Mouse (Mus musculus): ENCODE measurements around the gene Tnrc6b. TPM values are rescaled to one million over a fixed set of nuclear protein-coding genes. Genes with fewer than 3 reads are reported as not detected.
A peak's percentile ranks its signal among the peaks of the same experiment; 100 is the strongest.

The Tnrc6b gene
- total RNA-seq (2021): 100 to 1,000 TPM; 101 to 102 TPM
- long read RNA-seq, experiment 1, partial matches to known transcripts: 2 of 7 reads
- long read RNA-seq, experiment 1, other reads (novel, unspliced or antisense): 4 of 7 reads
- long read RNA-seq, experiment 2, partial matches to known transcripts: 1 of 2 reads
- long read RNA-seq, experiment 2, other reads (novel, unspliced or antisense): 1 of 2 reads

GRCm38 (mm10) chr15:80710608-80711363 lies at the start of gene Tnrc6b:
Gene Tnrc6b, plus strand, starts transcription at chr15:80711313.
- DNase-seq (ENCODE audit: low spot score in 2 of 2): peak; percentile 98

GRCm38 (mm10) chr15:80664444-80664843 lies 46.7 kb upstream of the Tnrc6b start:
- no peak for DNase-seq (ENCODE audit: low spot score in 2 of 2)

DNA sequence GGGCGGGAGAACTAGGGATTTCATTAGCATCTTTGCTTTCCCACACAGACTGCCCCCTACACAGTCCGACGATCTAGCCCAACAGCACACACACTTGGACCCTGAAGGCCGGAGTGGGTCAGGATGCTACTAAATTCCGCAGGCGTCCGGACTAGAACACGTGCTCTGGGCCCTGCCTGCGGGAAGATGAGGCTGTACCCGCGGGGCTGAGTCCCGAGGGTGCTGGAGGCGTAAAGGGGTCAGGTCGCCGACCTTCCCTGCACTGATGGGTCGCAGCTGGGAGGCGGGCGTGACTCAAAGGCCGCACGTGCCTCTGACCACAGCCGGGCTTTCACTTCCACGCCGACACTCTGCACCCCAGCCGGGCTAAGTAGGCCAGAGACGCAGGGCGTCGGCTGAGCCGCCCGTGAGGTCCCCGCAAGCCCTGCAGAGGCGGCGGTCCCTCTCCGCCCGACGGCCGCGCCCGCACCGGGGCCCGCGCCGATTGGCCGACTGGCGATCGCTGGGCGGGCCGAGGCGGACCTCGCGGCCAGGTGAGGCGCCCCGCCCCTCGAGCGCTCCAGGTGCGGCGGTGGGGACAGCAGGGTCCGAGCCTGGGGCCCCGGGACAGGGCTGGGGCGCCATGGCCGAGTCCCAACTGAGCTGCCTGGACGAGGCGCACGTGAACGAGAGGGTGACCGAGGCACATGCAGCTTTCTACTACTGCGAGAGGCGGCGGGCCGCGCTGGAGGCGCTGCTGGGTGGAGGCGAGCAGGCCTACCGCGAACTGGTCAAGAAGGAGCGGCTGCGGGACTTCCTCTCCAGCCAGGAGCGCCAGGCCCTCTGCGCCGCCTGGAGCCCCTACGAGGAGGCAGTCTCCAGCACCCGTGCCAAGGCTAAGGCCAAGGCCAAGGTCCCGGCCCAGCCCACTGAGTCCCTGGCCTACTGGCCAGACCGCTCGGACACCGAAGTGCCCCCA lies 39.5 kb upstream of the Tnrc6b start, which contains the start of gene Fam83f:
Gene Fam83f, plus strand, starts transcription at position 553 of the 958 bp plus-strand sequence.
- no peak for DNase-seq (ENCODE audit: low spot score in 2 of 2)

- peak in 1 of 2 experiments; percentile 53 for DNase-seq (ENCODE audit: low spot score in 2 of 2)
These were observed 38.3 kb upstream of the Tnrc6b start for GRCm38 (mm10) chr15:80672810-80673209.

GRCm38 (mm10) chr15:80673337-80674095 lies 37.6 kb upstream of the Tnrc6b start:
- DNase-seq (ENCODE audit: low spot score in 2 of 2): no peak

DNA sequence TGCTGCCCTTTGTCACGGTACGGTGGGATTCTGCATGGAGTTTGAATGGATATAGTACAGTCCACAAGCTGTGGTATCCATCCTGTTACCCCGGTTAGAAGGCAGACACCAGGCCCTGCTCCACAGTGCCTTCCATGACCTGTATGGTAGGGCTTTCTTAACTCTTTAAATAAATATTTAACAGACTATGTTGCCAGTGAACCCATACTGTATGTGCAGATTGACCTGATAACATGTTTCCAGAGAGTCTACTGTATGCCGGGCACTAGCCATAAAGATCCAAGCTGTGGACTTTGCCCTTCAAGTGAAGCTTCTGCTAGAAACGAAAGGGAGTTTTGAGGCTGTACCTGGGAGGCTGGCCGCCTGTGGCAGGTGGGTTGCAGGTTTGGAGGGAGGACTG lies 36.4 kb upstream of the Tnrc6b start:
- DNase-seq (ENCODE audit: low spot score in 2 of 2): no peak

DNA sequence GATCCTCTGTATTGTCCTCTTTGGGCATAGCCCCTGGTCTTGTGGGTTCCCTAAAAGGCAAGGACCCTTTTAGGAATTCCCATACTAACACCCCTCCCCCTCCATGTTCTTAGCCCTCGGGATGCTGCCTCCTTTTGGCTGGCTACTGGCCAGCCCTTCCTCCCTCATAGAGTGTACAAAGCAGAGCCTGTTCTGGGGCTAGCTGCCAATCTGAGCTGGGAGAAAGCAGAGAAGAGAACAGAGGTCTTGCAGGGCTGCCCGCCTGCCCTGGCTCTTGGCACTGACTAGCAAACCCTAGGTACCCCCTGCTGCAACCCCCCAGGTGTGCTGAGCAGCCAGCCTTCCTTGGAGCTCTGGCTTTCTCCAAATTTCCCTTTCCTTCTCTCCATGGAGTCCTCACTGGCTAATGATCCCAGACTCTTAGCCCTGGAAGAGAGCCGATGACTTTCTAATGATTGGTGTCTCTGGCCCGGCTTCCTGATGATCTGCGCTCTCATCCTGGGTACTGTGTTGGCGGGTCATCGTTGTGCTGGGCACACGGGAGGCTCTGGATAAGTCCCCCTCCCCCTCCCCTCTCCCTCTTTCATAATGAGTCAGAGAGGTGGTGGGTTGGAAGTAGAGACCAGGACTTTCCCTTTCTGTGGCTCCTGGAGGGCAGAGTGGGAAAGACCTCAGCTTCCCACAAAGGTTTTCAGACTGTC lies 31.4 kb upstream of the Tnrc6b start:
- DNase-seq (ENCODE audit: low spot score in 2 of 2): no peak

DNA sequence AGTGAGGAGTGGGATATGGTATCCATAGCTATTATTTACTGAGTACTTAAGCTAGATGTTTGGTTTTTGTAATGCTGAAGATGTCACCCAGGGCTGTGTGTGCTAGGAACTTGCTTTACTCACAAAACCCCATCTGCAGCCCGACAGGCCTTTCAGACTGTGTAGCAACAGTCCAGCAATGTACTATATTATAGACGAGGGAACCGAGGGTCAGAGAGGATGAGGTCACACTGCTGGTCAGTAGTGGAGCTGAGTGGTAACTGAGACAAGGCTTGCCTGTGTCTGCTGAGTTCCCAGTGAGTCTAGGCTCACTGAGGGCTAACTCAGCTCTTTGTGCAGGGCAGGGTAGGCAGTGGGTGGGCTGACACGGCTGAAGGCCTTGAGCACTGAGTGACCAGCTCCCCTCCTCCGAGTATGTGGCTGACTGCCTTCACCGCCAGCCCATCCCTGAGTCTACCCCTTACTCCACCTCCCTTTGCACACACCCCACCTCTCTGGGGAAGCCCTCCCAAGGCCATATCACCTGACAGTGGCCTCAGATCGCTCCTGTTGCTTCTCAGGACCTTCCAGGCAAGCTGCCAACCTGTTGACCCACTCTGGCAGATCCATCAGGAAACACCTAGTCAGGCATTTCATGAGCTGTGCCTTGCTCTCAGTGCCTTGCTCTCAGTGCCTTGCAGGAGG lies 30.6 kb upstream of the Tnrc6b start:
- no peak for DNase-seq (ENCODE audit: low spot score in 2 of 2)

- no peak for DNase-seq (ENCODE audit: low spot score in 2 of 2)
These were observed 29.6 kb upstream of the Tnrc6b start for GRCm38 (mm10) chr15:80681466-80681881.

DNA sequence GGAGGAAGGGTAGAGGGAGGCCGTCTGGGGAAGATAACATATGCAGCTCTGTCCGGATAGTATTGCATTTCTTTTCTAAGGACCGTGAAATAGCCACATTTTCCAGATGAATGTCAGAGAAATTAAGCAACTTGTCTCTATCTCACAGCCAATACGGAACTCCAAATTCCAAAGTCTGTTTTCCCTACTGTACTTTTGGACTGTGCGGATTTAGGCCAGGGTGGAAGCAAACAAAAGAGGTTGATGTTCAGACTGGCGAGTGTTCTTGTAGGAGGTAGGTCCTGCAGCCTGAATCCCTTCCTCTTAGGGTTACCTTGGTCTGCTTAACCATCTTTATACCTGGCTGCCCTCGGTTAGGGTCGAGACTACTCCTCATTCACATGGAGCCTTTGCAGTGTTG lies 28.8 kb upstream of the Tnrc6b start:
- DNase-seq (ENCODE audit: low spot score in 2 of 2): no peak

DNA sequence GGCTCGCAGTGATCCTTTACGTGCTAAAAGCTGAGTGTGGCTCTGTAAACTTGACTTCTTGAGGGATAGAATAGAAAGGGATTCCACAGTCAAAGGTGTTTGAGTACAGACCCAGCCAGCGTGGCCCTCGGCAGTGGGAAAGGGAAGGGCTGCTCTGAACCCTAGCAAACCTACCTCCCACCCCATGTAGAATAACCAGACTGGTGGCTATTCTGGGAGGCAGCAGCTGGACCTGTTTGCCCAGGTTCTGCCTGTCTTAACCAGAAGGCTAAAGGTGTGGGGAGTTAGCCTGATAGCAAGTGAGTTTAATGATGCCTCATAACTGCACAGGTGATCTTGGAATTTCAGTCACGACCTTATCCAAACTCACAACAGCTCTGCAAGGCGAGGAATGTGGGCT lies 28.0 kb upstream of the Tnrc6b start:
- no peak for DNase-seq (ENCODE audit: low spot score in 2 of 2)

GRCm38 (mm10) chr15:80683990-80684389 lies 27.1 kb upstream of the Tnrc6b start:
- DNase-seq (ENCODE audit: low spot score in 2 of 2): no peak

- no peak for DNase-seq (ENCODE audit: low spot score in 2 of 2)
These were observed 26.1 kb upstream of the Tnrc6b start for GRCm38 (mm10) chr15:80684786-80685602.

DNA sequence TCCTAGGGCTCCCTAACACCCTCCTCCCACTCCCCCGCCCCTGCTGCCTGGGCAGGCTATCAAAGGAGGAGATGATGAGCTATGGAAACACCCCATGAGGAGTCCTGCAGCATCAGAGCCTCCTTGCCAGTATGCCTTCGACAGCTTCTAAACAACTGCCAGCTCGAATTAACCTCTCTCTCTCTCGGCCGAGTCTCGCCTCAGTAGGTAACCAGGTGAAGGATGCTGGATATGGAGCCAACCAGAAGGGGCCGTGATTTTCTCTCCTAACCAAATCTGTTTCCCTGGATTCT lies 25.6 kb upstream of the Tnrc6b start:
- no peak for DNase-seq (ENCODE audit: low spot score in 2 of 2)

GRCm38 (mm10) chr15:80688536-80688935 lies 22.6 kb upstream of the Tnrc6b start:
- no peak for DNase-seq (ENCODE audit: low spot score in 2 of 2)

DNA sequence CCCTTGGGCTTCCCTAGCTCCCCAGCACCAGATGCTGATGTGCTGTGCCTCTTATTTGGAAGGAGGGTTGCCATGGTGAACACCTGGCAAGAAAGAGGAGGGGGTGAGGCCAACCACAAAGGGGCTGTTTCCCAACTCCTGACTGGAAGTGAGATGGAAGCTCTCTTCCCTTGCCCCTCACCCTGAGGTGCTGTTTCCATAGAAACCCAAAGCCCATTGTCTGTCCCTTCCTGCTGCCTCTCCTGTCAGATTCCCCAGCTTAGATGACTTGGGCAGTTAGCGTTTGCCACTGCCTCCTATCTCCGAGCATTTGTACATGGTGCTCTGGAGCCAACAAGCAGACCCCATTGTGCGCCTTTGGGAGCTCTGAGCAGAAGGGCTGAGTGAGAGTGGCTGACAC lies 17.6 kb upstream of the Tnrc6b start:
- no peak for DNase-seq (ENCODE audit: low spot score in 2 of 2)

- peak; percentile 76 to 80 for DNase-seq (ENCODE audit: low spot score in 2 of 2)
These were observed 16.8 kb upstream of the Tnrc6b start for GRCm38 (mm10) chr15:80694125-80694910.

GRCm38 (mm10) chr15:80697564-80697963 lies 13.5 kb upstream of the Tnrc6b start:
- no peak for DNase-seq (ENCODE audit: low spot score in 2 of 2)

Measured in left cerebral cortex, adult 18-20 months (tissue).